Mouse (Mus musculus): ENCODE data around the gene Prrt3. TPM values are rescaled to one million over a fixed set of nuclear protein-coding genes. Genes with fewer than 3 reads are reported as not detected.

Gene Prrt3
- 5.2 and 5.6 TPM in 2 replicates for polyA plus RNA-seq (2015; fragmentation: Nextera tagmentation; extraction: Ambion mirVana)

- no peaks in the 10 kb centered on the region for H3K36me3 ChIP-seq
- peak within 1 kb of the TSS; percentile 65 for H3K4me2 ChIP-seq
- H3K4me1 ChIP-seq (replicated peaks): peaks cover 23% of the 10 kb centered on the region
- H3K9ac ChIP-seq: peak within 1 kb of the TSS; percentile 78
- peak within 1 kb of the TSS; percentile 42 for H3K27ac ChIP-seq (replicated peaks)
- H3K9me3 ChIP-seq: no peaks in the 10 kb centered on the region
- peaks cover 16% of the 10 kb centered on the region for H3K27me3 ChIP-seq
- 3% methylated on average over 32 of the region's 32 CpGs for WGBS
- peak within 1 kb of the TSS; percentile 55 for H3K4me3 ChIP-seq
- ATAC-seq (ENCODE audit: low read depth): peak; percentile 88
Observed at GRCm38 (mm10) chr6:113501388-113502084, at the start of gene Prrt3. Gene Prrt3, minus strand, starts transcription at chr6:113501931.

- WGBS: 93% methylated on average over 9 of the region's 12 CpGs
- Histone ChIP-seq H3K27me3 (no peaks in the 10 kb centered on the region), H3K9me3 (no peaks in the 10 kb centered on the region), H3K9ac (no peak overlapping the region), H3K27ac (replicated peaks) (no peak overlapping the region), H3K4me1 (replicated peaks) (no peaks in the 10 kb centered on the region), H3K4me2 (no peak overlapping the region), H3K36me3 (no peaks in the 10 kb centered on the region), H3K4me3 (no peak overlapping the region)
- ATAC-seq (ENCODE audit: low read depth): no peak
Observed at GRCm38 (mm10) chr6:113543906-113544481, 42.3 kb upstream of the Prrt3 start.

- Histone ChIP-seq H3K4me1 (replicated peaks) (no peaks in the 10 kb centered on the region), H3K4me3 (no peak overlapping the region), H3K27ac (replicated peaks) (no peak overlapping the region), H3K4me2 (no peak overlapping the region), H3K9me3 (no peaks in the 10 kb centered on the region), H3K36me3 (no peaks in the 10 kb centered on the region), H3K27me3 (no peaks in the 10 kb centered on the region), H3K9ac (no peak overlapping the region)
- no peak for ATAC-seq (ENCODE audit: low read depth)
- 88% methylated on average over 6 of the region's 6 CpGs for WGBS
Observed at GRCm38 (mm10) chr6:113541610-113542009, 39.9 kb upstream of the Prrt3 start.

GRCm38 (mm10) chr6:113534886-113535285 is 33.2 kb upstream of the Prrt3 start:
- no peaks in the 10 kb centered on the region for H3K27me3 ChIP-seq
- 88% methylated on average over 7 of the region's 7 CpGs for WGBS
- no peaks in the 10 kb centered on the region for H3K9me3 ChIP-seq
- H3K9ac ChIP-seq: no peak overlapping the region
- no peak overlapping the region for H3K4me3 ChIP-seq
- peaks cover 17% of the 10 kb centered on the region for H3K4me1 ChIP-seq (replicated peaks)
- no peak overlapping the region for H3K27ac ChIP-seq (replicated peaks)
- 0 out of 2 replicates have a peak, but pooled peaks cover under 1% of the 10 kb centered on the region for H3K36me3 ChIP-seq
- ATAC-seq (ENCODE audit: low read depth): no peak
- H3K4me2 ChIP-seq: no peak overlapping the region

GRCm38 (mm10) chr6:113531840-113532404 is 30.2 kb upstream of the Prrt3 start:
- peak overlapping the region; percentile 82 for H3K4me2 ChIP-seq
- H3K9me3 ChIP-seq: no peaks in the 10 kb centered on the region
- ATAC-seq (ENCODE audit: low read depth): no peak
- H3K9ac ChIP-seq: peak overlapping the region; percentile 91
- H3K4me1 ChIP-seq (replicated peaks): peaks cover 27% of the 10 kb centered on the region
- no peaks in the 10 kb centered on the region for H3K27me3 ChIP-seq
- peak overlapping the region; percentile 89 for H3K4me3 ChIP-seq
- 7% methylated on average over 7 of the region's 7 CpGs for WGBS
- no peak overlapping the region for H3K27ac ChIP-seq (replicated peaks)
- H3K36me3 ChIP-seq: 0 out of 2 replicates have a peak, but pooled peaks cover 8% of the 10 kb centered on the region

- Histone ChIP-seq H3K9me3 (no peaks in the 10 kb centered on the region), H3K27me3 (no peaks in the 10 kb centered on the region), H3K36me3 (0 out of 2 replicates have a peak, but pooled peaks cover 8% of the 10 kb centered on the region), H3K4me1 (replicated peaks) (peaks cover 27% of the 10 kb centered on the region), H3K4me3 (peak within 1 kb of the TSS; percentile 89), H3K9ac (peak within 1 kb of the TSS; percentile 91), H3K27ac (replicated peaks) (peak within 1 kb of the TSS; percentile 73), H3K4me2 (peak within 1 kb of the TSS; percentile 82)
- WGBS: under 1% methylated on average over 47 of the region's 47 CpGs
- peak; percentile 91 for ATAC-seq (ENCODE audit: low read depth)
Observed at GRCm38 (mm10) chr6:113530932-113531839, 29.5 kb upstream of the Prrt3 start, which contains the start of the genes Emc3 and Fancd2. Gene Emc3, minus strand, starts transcription at chr6:113531652. Gene Fancd2, plus strand, starts transcription at chr6:113531682.

- Histone ChIP-seq H3K27ac (replicated peaks) (no peak overlapping the region), H3K9ac (no peak overlapping the region; the same call in 1 of the 2 replicates), H3K4me3 (no peak overlapping the region), H3K27me3 (no peaks in the 10 kb centered on the region), H3K9me3 (no peaks in the 10 kb centered on the region), H3K4me2 (no peak overlapping the region), H3K4me1 (replicated peaks) (no peaks in the 10 kb centered on the region), H3K36me3 (peaks cover 53% of the 10 kb centered on the region)
- WGBS: 92% methylated on average over 8 of the region's 8 CpGs
- no peak for ATAC-seq (ENCODE audit: low read depth)
Observed at GRCm38 (mm10) chr6:113523420-113523819, 21.7 kb upstream of the Prrt3 start.

- Histone ChIP-seq H3K36me3 (peaks cover 60% of the 10 kb centered on the region), H3K4me2 (no peak overlapping the region), H3K9me3 (no peaks in the 10 kb centered on the region), H3K4me3 (no peak overlapping the region), H3K4me1 (replicated peaks) (no peaks in the 10 kb centered on the region), H3K27ac (replicated peaks) (no peak overlapping the region), H3K27me3 (no peaks in the 10 kb centered on the region), H3K9ac (no peak overlapping the region)
- WGBS: 85% methylated on average over 1 of the region's 1 CpGs
- no peak for ATAC-seq (ENCODE audit: low read depth)
Observed at GRCm38 (mm10) chr6:113522310-113522709, 20.6 kb upstream of the Prrt3 start.

- ATAC-seq (ENCODE audit: low read depth): no peak
- no peak overlapping the region for H3K9ac ChIP-seq
- H3K9me3 ChIP-seq: no peaks in the 10 kb centered on the region
- 92% methylated on average over 8 of the region's 8 CpGs for WGBS
- no peak overlapping the region for H3K4me2 ChIP-seq
- H3K36me3 ChIP-seq: peaks cover 99% of the 10 kb centered on the region
- no peaks in the 10 kb centered on the region for H3K4me1 ChIP-seq (replicated peaks)
- no peaks in the 10 kb centered on the region for H3K27me3 ChIP-seq
- H3K4me3 ChIP-seq: no peak overlapping the region
- no peak overlapping the region for H3K27ac ChIP-seq (replicated peaks)
Observed at GRCm38 (mm10) chr6:113517434-113518080, 15.8 kb upstream of the Prrt3 start.

- H3K27ac ChIP-seq (replicated peaks): no peak overlapping the region
- H3K9me3 ChIP-seq: no peaks in the 10 kb centered on the region
- peaks cover 75% of the 10 kb centered on the region for H3K36me3 ChIP-seq
- no peak overlapping the region for H3K4me2 ChIP-seq
- no peak for ATAC-seq (ENCODE audit: low read depth)
- H3K9ac ChIP-seq: no peak overlapping the region
- H3K4me3 ChIP-seq: no peak overlapping the region
- 98% methylated on average over 3 of the region's 3 CpGs for WGBS
- no peaks in the 10 kb centered on the region for H3K4me1 ChIP-seq (replicated peaks)
- no peaks in the 10 kb centered on the region for H3K27me3 ChIP-seq
Observed at GRCm38 (mm10) chr6:113514600-113514999, 12.9 kb upstream of the Prrt3 start.

- H3K27ac ChIP-seq (replicated peaks): no peak overlapping the region
- no peak overlapping the region for H3K4me3 ChIP-seq
- H3K4me1 ChIP-seq (replicated peaks): no peaks in the 10 kb centered on the region
- H3K36me3 ChIP-seq: peaks cover 69% of the 10 kb centered on the region
- H3K9me3 ChIP-seq: no peaks in the 10 kb centered on the region
- no peak for ATAC-seq (ENCODE audit: low read depth)
- H3K4me2 ChIP-seq: no peak overlapping the region
- no peaks in the 10 kb centered on the region for H3K27me3 ChIP-seq
- 86% methylated on average over 6 of the region's 6 CpGs for WGBS
- H3K9ac ChIP-seq: no peak overlapping the region
Observed at GRCm38 (mm10) chr6:113513944-113514343, 12.2 kb upstream of the Prrt3 start.
